In the genomic region with DNA sequence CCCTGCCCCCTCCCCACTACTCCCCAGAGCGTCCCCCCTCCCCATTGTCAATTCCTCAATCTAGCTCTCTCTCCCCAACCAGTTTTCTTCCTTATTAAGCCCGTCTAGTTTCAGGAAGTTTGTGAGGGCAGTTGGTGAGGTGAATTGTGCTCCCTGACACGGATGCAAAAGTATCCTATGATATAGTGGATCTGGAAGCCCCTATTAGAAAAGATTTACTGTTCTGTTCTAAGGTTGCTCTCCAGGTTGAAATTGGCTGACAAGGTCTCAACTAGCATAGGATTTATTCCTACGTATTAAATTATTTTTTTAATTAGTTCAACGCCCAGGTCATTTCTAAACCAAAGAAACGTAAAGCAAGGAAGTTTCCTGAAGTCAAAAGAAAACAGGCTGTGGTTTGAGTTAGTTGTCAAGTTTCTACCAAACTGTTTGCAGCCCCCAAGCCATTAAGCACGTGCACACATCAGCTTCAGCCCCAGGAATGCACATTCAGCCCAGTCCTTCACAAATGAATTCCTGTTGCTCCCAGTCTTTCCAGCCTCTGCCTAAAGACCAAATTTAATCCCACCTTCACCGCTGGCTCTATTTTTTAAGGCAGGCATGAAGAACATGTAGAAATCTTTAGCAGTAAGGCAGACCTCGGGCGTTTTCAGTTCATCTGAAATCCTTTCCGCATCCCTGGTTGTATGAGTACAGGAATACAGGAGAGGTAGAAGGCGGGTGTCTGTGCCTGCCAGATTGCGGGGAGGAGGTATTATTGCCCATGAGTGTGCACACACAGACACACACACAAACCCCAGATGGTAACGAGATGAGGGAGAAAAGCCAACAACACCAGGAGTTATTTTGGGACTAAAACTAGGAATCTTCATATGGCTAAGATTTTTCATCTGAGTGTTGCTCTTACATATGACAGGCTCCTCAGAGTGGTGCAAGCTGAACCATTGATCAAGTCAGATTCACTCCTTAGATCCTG, we compare ENCODE assay signal across 11 mouse cellular contexts.
DNase-seq lines count a peak whose midpoint lies in the region; ATAC-seq and TF ChIP-seq lines count a peak whose summit lies in the region.
"Had no signal": no experiment of that assay in that cellular context is flagged by ENCODE, and none has a peak within 500 bp of the region (broad histone marks: within the 10 kb centered on the region; RNA-seq: fewer than 3 reads in every experiment).

No protein-coding gene starts in this region.

- H3K27me3 ChIP-seq in midbrain, embryonic 11.5 days (ENCODE audit: control insufficient read depth, insufficient read depth, low read length) = no peaks in the 10 kb centered on the region
- H3K27me3 ChIP-seq in midbrain, embryonic 10.5 days (ENCODE audit: low read depth, poor library complexity, severe bottlenecking) = no peaks in the 10 kb centered on the region

- intact Hi-C loops in left cerebral cortex, postnatal 25 days (cut with DNase I) = loop anchor here (10.0 kb wide), 3 partner anchors 189 to 351 kb away; no protein-coding TSS in a partner anchor

- H3K4me2 ChIP-seq in midbrain, embryonic 11.5 days = no peak overlapping the region

- no peaks in the 10 kb centered on the region for H3K36me3 ChIP-seq in midbrain, embryonic 11.5 days (ENCODE audit: control insufficient read depth, insufficient read depth, low read length)
- no peaks in the 10 kb centered on the region for H3K36me3 ChIP-seq in midbrain, embryonic 10.5 days

- no peak overlapping the region for H3K9ac ChIP-seq in midbrain, embryonic 11.5 days (ENCODE audit: low read length)
- H3K9ac ChIP-seq: liver, embryonic 14.5 days had no signal

- no peaks in the 10 kb centered on the region for H3K4me1 ChIP-seq in midbrain, embryonic 11.5 days (ENCODE audit: control insufficient read depth, insufficient read depth, low read length)
- no peaks in the 10 kb centered on the region for H3K4me1 ChIP-seq in midbrain, embryonic 10.5 days
- H3K4me1 ChIP-seq in lung, adult 2 months (ENCODE audit: control insufficient read depth, insufficient read depth, low read length) = no peaks in the 10 kb centered on the region

- no peak for TF ChIP-seq CTCF in lung, adult 2 months (IDR thresholded peaks at IDR 0.05; ENCODE audit: insufficient read depth, low read length)

- DNase-seq in midbrain, embryonic 11.5 days (ENCODE audit: low spot score, missing footprints) = peak; percentile 33
- no peak for DNase-seq in midbrain, embryonic 10.5 days (ENCODE audit: low spot score)
- DNase-seq in layer of hippocampus, adult 11-12 months (ENCODE audit: low spot score) = peak; percentile 67
- peak; percentile 61 to 95 for DNase-seq in left cerebral cortex, postnatal 25 days (ENCODE audit: low spot score in 2 of 2)
- no peak for DNase-seq in urinary bladder, postnatal 36 days (ENCODE audit: low spot score in 2 of 2)
- DNase-seq in lung, adult 2 months = no peak
- DNase-seq: heart, adult 2 months; kidney, adult 9 months; thymus, adult 18-20 months had no signal

- TF ChIP-seq POLR2A in lung, adult 2 months (IDR thresholded peaks at IDR 0.05; ENCODE audit: borderline replicate concordance, extremely low read depth, low read depth, low read length) = no peak

- H3K4me3 ChIP-seq in midbrain, embryonic 11.5 days (ENCODE audit: low read depth, low read length) = no peak overlapping the region
- H3K4me3 ChIP-seq in midbrain, embryonic 10.5 days = no peak overlapping the region
- H3K4me3 ChIP-seq in lung, adult 2 months (replicated peaks; ENCODE audit: extremely low read depth, low read depth, low read length) = no peak overlapping the region
- H3K4me3 ChIP-seq: heart, adult 2 months had no signal

- H3K9me3 ChIP-seq in midbrain, embryonic 11.5 days (ENCODE audit: control insufficient read depth, low read length) = no peaks in the 10 kb centered on the region
- H3K9me3 ChIP-seq in midbrain, embryonic 10.5 days (replicated peaks) = no peaks in the 10 kb centered on the region

- no peak overlapping the region for H3K27ac ChIP-seq in midbrain, embryonic 11.5 days (ENCODE audit: low read depth, low read length)
- no peak overlapping the region for H3K27ac ChIP-seq in midbrain, embryonic 10.5 days (replicated peaks)
- H3K27ac ChIP-seq: heart, adult 2 months; liver, embryonic 14.5 days had no signal

- no peak for ATAC-seq in midbrain, embryonic 11.5 days (ENCODE audit: low FRiP score)
- ATAC-seq in monocyte, adult 5-6 weeks (replicated peaks; ENCODE audit: insufficient number of reproducible peaks, low FRiP score, low TSS enrichment, poor library complexity, severe bottlenecking) = no peak

- WGBS in midbrain, embryonic 11.5 days = 84% methylated on average over 14 of the region's 14 CpGs
- WGBS in midbrain, embryonic 10.5 days = 83% methylated on average over 14 of the region's 14 CpGs
- 73% methylated on average over 14 of the region's 14 CpGs for WGBS in lung, adult 2 months

Comparison
In these comparisons a context has a peak if more than half of its experiments do, and no peak if none do; other contexts are left out.
1. DNase-seq: peak in midbrain, embryonic 11.5 days (single experiment), layer of hippocampus, adult 11-12 months (single experiment) and left cerebral cortex, postnatal 25 days (2 of 2); none in midbrain, embryonic 10.5 days (single experiment), urinary bladder, postnatal 36 days (0 of 2) and lung, adult 2 months (single experiment).